Mouse (Mus musculus) E14TG2a.4 (cell line): ENCODE measurements around the gene Zfhx3.

Experiments
- CTCF ChIP-seq: conservative IDR thresholded peaks from 2 replicates; pipeline ENCODE4 v1.5.1; 2014; ENCODE audit warnings: low read length
- NANOG ChIP-seq: IDR thresholded peaks from 2 replicates; pipeline ENCODE4 v1.6.1; 2014; ENCODE audit warnings: borderline replicate concordance, low read length, mixed read lengths
- POU5F1 ChIP-seq: IDR thresholded peaks from 2 replicates; pipeline ENCODE4 v1.6.1; 2014; ENCODE audit warnings: low read length, borderline replicate concordance

GRCm38 (mm10) chr8:108529421-108529820, 587.0 kb downstream of the Zfhx3 start:
- TF ChIP-seq CTCF (no peak), POU5F1 (no peak), NANOG (no peak)
